Mouse (Mus musculus): ENCODE data around the gene Gm13272.
A peak's percentile ranks its signal among the peaks of the same experiment; 100 is the strongest.
"Not testable (repeated sequence)": the region's sequence is repeated elsewhere in the genome, so short reads cannot be mapped to it uniquely, and the experiment has no call there.

The Gm13272 gene

GRCm38 (mm10) chr4:88782335-88782734 is 2.7 kb downstream of the Gm13272 start:
- peak in 1 of 2 experiments; percentile 4 for DNase-seq (ENCODE audit: low read depth in 1 of 2, low spot score in 2 of 2)

- DNase-seq (ENCODE audit: low read depth in 1 of 2, low spot score in 2 of 2), result not testable (repeated sequence)
Observed at GRCm38 (mm10) chr4:88785409-88785808, 5.8 kb downstream of the Gm13272 start, which contains the start of gene Gm13276. Gm13276 (plus strand) TSS chr4:88785709.

GRCm38 (mm10) chr4:88788402-88788801 is 8.8 kb downstream of the Gm13272 start, which contains the start of gene Gm13277:
Gm13277 (plus strand) TSS chr4:88788632.
- DNase-seq (ENCODE audit: low read depth in 1 of 2, low spot score in 2 of 2), result peak in 1 of 2 experiments; percentile 58

GRCm38 (mm10) chr4:88791250-88791649 is 11.6 kb downstream of the Gm13272 start, which contains the start of gene Gm13278:
Gm13278 (plus strand) TSS chr4:88791550.
- DNase-seq (ENCODE audit: low read depth in 1 of 2, low spot score in 2 of 2), result not testable (repeated sequence)

- DNase-seq (ENCODE audit: low read depth in 1 of 2, low spot score in 2 of 2), result peak; percentile 61 to 85
Observed at GRCm38 (mm10) chr4:88793936-88794675, 14.5 kb downstream of the Gm13272 start, which contains the start of gene Gm13275. Gm13275 (plus strand) TSS chr4:88794487.

- DNase-seq (ENCODE audit: low read depth in 1 of 2, low spot score in 2 of 2), result not testable (repeated sequence)
Observed at GRCm38 (mm10) chr4:88797097-88797496, 17.4 kb downstream of the Gm13272 start, which contains the start of gene Gm13279. Gm13279 (plus strand) TSS chr4:88797397.

GRCm38 (mm10) chr4:88799365-88799764 is 19.7 kb downstream of the Gm13272 start, which contains the start of gene Gm13285:
Gm13285 (plus strand) TSS chr4:88799665.
- not testable (repeated sequence) for DNase-seq (ENCODE audit: low read depth in 1 of 2, low spot score in 2 of 2)

- not testable (repeated sequence) for DNase-seq (ENCODE audit: low read depth in 1 of 2, low spot score in 2 of 2)
Observed at GRCm38 (mm10) chr4:88802954-88803353, 23.3 kb downstream of the Gm13272 start, which contains the start of gene Gm13287. Gm13287 (plus strand) TSS chr4:88803254.

GRCm38 (mm10) chr4:88805231-88805630 is 25.6 kb downstream of the Gm13272 start, which contains the start of gene Gm13288:
Gm13288 (plus strand) TSS chr4:88805531.
- DNase-seq (ENCODE audit: low read depth in 1 of 2, low spot score in 2 of 2), result not testable (repeated sequence)

GRCm38 (mm10) chr4:88805761-88806160 is 26.1 kb downstream of the Gm13272 start:
- peak in 1 of 2 experiments; percentile 2 for DNase-seq (ENCODE audit: low read depth in 1 of 2, low spot score in 2 of 2)

- no peak for DNase-seq (ENCODE audit: low read depth in 1 of 2, low spot score in 2 of 2)
Observed at GRCm38 (mm10) chr4:88815928-88816327, 36.3 kb downstream of the Gm13272 start, which contains the start of gene Ifna7. Ifna7 (plus strand) TSS chr4:88816228.

- no peak for DNase-seq (ENCODE audit: low read depth in 1 of 2, low spot score in 2 of 2)
Observed at GRCm38 (mm10) chr4:88819659-88820058, 40.0 kb downstream of the Gm13272 start, which contains the start of gene Ifna11. Ifna11 (plus strand) TSS chr4:88819959.

GRCm38 (mm10) chr4:88822995-88823394 is 43.3 kb downstream of the Gm13272 start:
- DNase-seq (ENCODE audit: low read depth in 1 of 2, low spot score in 2 of 2), result no peak

- not testable (repeated sequence) for DNase-seq (ENCODE audit: low read depth in 1 of 2, low spot score in 2 of 2)
Observed at GRCm38 (mm10) chr4:88827116-88827515, 47.5 kb downstream of the Gm13272 start, which contains the start of gene Ifna6. Ifna6 (plus strand) TSS chr4:88827416.

All from monocyte, adult 2 months (primary cell).